Mouse (Mus musculus) heart, adult 2 months (tissue): ENCODE measurements around the gene Nox3.

ENCODE experiments used
- CTCF ChIP-seq: fragments of 200-600 bp; IDR thresholded peaks from 2 replicates; pipeline ENCODE4 v1.8.1; 2022; ENCODE audit warnings: antibody characterized with exemption, mild to moderate bottlenecking, moderate library complexity
- EP300 ChIP-seq: fragments of 200-500 bp; IDR thresholded peaks from 2 replicates; pipeline ENCODE4 v1.6.1; 2011; ENCODE audit warnings: low read depth, low read length, control low read depth; ENCODE audit not compliant: insufficient read depth
- POLR2A ChIP-seq: fragments of 200-500 bp; IDR thresholded peaks from 2 replicates; pipeline ENCODE4 v1.6.1; 2011; ENCODE audit warnings: mild to moderate bottlenecking, low read depth, low read length, control low read depth; ENCODE audit not compliant: insufficient read depth

- TF ChIP-seq CTCF (no peak), EP300 (no peak), POLR2A (no peak)
These were observed 40.9 kb upstream of the Nox3 start for GRCm38 (mm10) chr17:3736936-3737335.
